Mouse (Mus musculus): ENCODE data around the gene Ankrd16. TPM values are rescaled to one million over a fixed set of nuclear protein-coding genes. Genes with fewer than 3 reads are reported as not detected.

Gene Ankrd16
- polyA plus RNA-seq (2015; fragmentation: Nextera tagmentation; extraction: Ambion mirVana): 29.7 and 33.4 TPM in 2 replicates

GRCm38 (mm10) chr2:11777091-11778068 is at the start of gene Ankrd16, which contains the start of gene Fbh1:
TSS of gene Ankrd16 (plus strand) at chr2:11777876.
TSS of gene Fbh1 (minus strand) at chr2:11777582.

Other genes with a start within 250 kb of the Ankrd16 start
- 29.8 TPM in 2 replicates for gene Pfkfb3, start 223.8 kb upstream of the Ankrd16 start, polyA plus RNA-seq (2015; fragmentation: Nextera tagmentation; extraction: Ambion mirVana)
- gene Rbm17, start 173.7 kb upstream of the Ankrd16 start, polyA plus RNA-seq (2015; fragmentation: Nextera tagmentation; extraction: Ambion mirVana): 110 and 116 TPM in 2 replicates
- gene Gm17490, start 151.6 kb upstream of the Ankrd16 start, polyA plus RNA-seq (2015; fragmentation: Nextera tagmentation; extraction: Ambion mirVana): not detected in 2 replicates
- 0.05 TPM in 1 of 2 replicates, not detected in the other for gene Il2ra, start 135.1 kb upstream of the Ankrd16 start, polyA plus RNA-seq (2015; fragmentation: Nextera tagmentation; extraction: Ambion mirVana)
- 3.5 and 3.6 TPM in 2 replicates for gene Il15ra, start 72.6 kb upstream of the Ankrd16 start, polyA plus RNA-seq (2015; fragmentation: Nextera tagmentation; extraction: Ambion mirVana)
- gene Fbh1, start 294 bp upstream of the Ankrd16 start, polyA plus RNA-seq (2015; fragmentation: Nextera tagmentation; extraction: Ambion mirVana): 86.7 and 89.2 TPM in 2 replicates

All from neural tube, postnatal 0 days (tissue).